Mouse (Mus musculus) neural tube, embryonic 15.5 days (tissue): ENCODE results near the gene Gm48551. TPM values are rescaled to one million over a fixed set of nuclear protein-coding genes. Genes with fewer than 3 reads are reported as not detected.

Source experiments
- ATAC-seq: fragments of 200-750 bp; cut with Nextera tagmentation; 2 replicates; pipeline ENCODE4 v1.8.0; 2017; ENCODE audit warnings: mild to moderate bottlenecking, moderate TSS enrichment, moderate library complexity; ENCODE audit not compliant: low FRiP score
- H3K27ac ChIP-seq: fragments of 300-500 bp; sonication (generic); replicated peaks from 2 replicates; pipeline ENCODE4 v1.5.1; 2015; ENCODE audit warnings: mild to moderate bottlenecking, inconsistent platforms
- H3K27me3 ChIP-seq: fragments of 300-500 bp; sonication (generic); replicated peaks from 2 replicates; pipeline ENCODE4 v1.6.1; 2015; ENCODE audit warnings: inconsistent platforms
- H3K36me3 ChIP-seq: fragments of 300-500 bp; sonication (generic); 2 replicates; pipeline ENCODE4 v1.6.1; 2015; ENCODE audit warnings: inconsistent platforms
- H3K4me1 ChIP-seq: fragments of 300-500 bp; sonication (generic); 2 replicates; pipeline ENCODE4 v1.6.1; 2015; ENCODE audit warnings: inconsistent platforms
- H3K4me2 ChIP-seq: fragments of 300-500 bp; sonication (generic); 2 replicates; pipeline ENCODE4 v1.6.1; 2015; ENCODE audit warnings: inconsistent platforms, mild to moderate bottlenecking, moderate library complexity
- H3K4me3 ChIP-seq: fragments of 300-500 bp; sonication (generic); replicated peaks from 2 replicates; pipeline ENCODE4 v1.5.1; 2015; ENCODE audit warnings: mild to moderate bottlenecking, inconsistent platforms
- H3K9ac ChIP-seq: fragments of 300-500 bp; sonication (generic); replicated peaks from 2 replicates; pipeline ENCODE4 v1.6.1; 2015; ENCODE audit warnings: mild to moderate bottlenecking, inconsistent platforms
- H3K9me3 ChIP-seq: fragments of 300-500 bp; sonication (generic); replicated peaks from 2 replicates; pipeline ENCODE4 v1.6.1; 2016; ENCODE audit warnings: inconsistent platforms
- WGBS: fragments of 180-500 bp; shearing (Covaris S2); methylation state at CpG from one replicate; pipeline ENCODE4 v1.1.7; 2015; ENCODE audit warnings: mixed read lengths; 5-methylcytosine and 5-hydroxymethylcytosine counted together
- polyA plus RNA-seq: library from polyadenylated mRNA; unstranded; fragments of >200 nt; fragmentation: Nextera tagmentation; extraction: Ambion mirVana; gene quantifications from 2 replicates; pipeline ENCODE4 v1.2.1, GENCODE M21; 2015

The Gm48551 gene
- polyA plus RNA-seq, 1 experiment from 2014 or later = 7.2 TPM

DNA sequence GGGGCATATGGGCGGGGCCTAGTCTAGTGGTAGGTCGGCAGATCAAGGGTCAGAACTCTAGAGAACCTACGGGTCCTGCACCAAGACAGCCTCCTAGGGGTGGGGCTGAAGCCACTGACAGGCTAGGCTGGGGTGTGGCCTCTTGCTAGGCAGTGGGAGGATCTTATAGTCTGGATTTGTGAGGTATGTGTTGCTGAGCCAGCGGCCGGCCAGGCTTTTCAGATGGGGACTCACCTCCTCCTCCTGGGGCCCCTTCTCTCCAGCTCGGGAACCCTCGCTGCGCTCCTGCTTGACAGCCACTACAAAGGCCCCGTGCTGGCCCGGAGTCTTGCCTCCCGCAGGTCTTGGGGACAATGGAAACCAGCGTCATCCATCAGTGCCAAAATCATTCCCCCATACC is 35.1 kb upstream of the Gm48551 start:
- Histone ChIP-seq H3K27ac (no peak overlapping the region), H3K27me3 (peaks cover 25% of the 10 kb centered on the region), H3K36me3 (no peaks in the 10 kb centered on the region), H3K9me3 (no peaks in the 10 kb centered on the region), H3K4me1 (peaks cover 29% of the 10 kb centered on the region), H3K9ac (0 out of 2 replicates have a peak overlapping the region, but pooled peaks have one; percentile 29), H3K4me3 (peak overlapping the region; percentile 65), H3K4me2 (peak overlapping the region; percentile 95)
- no peak for ATAC-seq
- WGBS = 5% methylated on average over 12 of the region's 12 CpGs

DNA sequence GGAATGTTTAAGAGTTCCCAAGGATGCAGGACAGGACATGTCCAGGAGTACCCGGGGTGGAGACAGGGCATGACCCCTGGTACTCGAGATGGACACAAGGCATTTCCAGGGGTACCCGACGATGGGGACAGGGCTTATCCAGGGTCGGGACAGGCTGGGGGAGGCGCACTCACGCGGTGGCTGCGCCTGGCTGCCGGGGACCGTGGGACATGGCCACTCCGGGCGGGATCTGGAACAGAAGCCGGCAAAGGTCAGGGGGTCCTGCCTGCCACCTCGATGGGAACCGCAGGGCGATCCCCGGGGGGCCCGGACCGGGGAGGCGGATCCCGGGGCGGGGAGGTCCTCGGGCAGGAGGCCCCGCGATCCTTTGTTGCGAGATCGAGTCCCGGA is 34.3 kb upstream of the Gm48551 start:
- Histone ChIP-seq H3K9me3 (no peaks in the 10 kb centered on the region), H3K9ac (peak overlapping the region; percentile 62), H3K4me1 (peaks cover 29% of the 10 kb centered on the region), H3K27ac (peak overlapping the region; percentile 56), H3K4me3 (peak overlapping the region; percentile 65), H3K27me3 (peaks cover 17% of the 10 kb centered on the region), H3K4me2 (peak overlapping the region; percentile 95), H3K36me3 (no peaks in the 10 kb centered on the region)
- WGBS = 1% methylated on average over 29 of the region's 29 CpGs
- ATAC-seq = peak; percentile 19

DNA sequence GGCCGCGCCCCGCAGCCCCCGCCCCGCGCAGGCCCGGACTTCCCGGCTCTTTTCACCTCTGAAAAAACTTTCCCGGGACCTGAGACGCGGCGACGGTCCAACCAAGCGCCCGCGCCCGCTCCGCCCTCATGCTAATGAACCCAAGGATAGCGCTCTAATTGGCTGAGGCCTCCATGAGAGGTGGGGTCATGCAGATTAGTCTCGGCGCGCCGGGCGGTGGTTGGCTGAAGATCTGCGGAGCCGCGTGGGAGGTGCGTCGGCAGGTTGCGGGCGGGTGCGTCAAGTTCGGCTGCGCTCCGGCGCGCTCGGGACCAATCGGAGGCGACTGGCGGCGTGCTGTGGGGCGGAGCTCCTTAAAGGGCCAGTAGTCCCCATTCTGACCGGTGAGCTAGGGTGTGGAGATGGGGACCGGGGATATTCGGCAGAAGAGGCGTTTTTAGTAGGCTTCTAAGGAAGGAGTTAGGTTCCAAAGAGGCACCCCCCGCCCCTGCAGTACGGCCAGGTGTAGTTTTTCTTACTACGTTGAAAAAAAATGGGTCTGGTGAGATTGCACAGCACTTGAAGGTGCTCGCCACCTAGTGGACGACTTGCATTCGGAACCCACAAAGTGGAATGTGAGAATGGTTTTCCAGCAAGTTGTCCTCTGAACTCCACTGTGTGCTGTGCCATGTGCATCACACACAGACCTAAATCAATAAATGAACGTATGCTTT is 33.8 kb upstream of the Gm48551 start, which contains the start of gene Hmg20b:
Hmg20b (minus strand) TSS at position 130 of the 713 bp plus-strand sequence.
- ATAC-seq = peak; percentile 94

DNA sequence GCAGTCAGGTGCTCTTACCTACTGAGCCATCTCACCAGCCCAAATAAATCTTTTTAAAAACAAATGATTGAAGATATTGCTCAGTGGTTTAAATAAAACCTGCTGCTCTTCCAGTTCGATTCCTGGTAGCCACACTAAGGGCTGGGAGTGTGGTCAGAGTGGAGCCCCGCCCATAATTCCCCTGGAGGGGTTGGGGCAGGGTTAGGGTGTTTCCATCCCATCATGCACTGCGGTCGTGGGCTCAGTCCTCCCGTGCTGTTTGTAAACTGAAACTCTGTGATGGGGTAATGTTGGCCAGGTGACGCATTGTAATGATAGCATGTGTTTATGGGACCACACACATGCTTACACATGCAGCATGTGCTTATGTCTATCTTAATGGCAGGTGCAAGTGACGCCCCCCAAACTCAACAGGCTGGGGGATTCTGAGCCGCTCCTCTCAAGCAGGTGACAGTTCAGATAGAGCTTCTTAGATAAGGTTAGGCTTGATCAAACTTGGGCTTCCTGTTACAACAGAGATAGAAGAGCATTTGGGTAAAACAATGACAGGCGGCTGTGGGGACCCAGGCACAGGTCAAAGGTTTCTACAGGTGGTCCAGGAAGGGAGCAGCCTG is 32.5 kb upstream of the Gm48551 start:
- 25% methylated on average over 9 of the region's 9 CpGs for WGBS
- Histone ChIP-seq H3K4me3 (no peak overlapping the region), H3K36me3 (no peaks in the 10 kb centered on the region), H3K9me3 (no peaks in the 10 kb centered on the region), H3K4me2 (no peak overlapping the region), H3K4me1 (peaks cover 27% of the 10 kb centered on the region), H3K27me3 (peaks cover 11% of the 10 kb centered on the region), H3K27ac (no peak overlapping the region), H3K9ac (no peak overlapping the region)
- no peak for ATAC-seq

More for the DNA sequence above, 33.8 kb upstream of the Gm48551 start, which contains the start of gene Hmg20b:
- H3K27ac ChIP-seq = peak within 1 kb of the TSS; percentile 83
- peak within 1 kb of the TSS; percentile 95 for H3K4me2 ChIP-seq
- H3K4me1 ChIP-seq = peaks cover 29% of the 10 kb centered on the region
- peaks cover 14% of the 10 kb centered on the region for H3K27me3 ChIP-seq
- WGBS = under 1% methylated on average over 54 of the region's 54 CpGs
- no peaks in the 10 kb centered on the region for H3K9me3 ChIP-seq
- peak within 1 kb of the TSS; percentile 65 for H3K4me3 ChIP-seq
- H3K9ac ChIP-seq = peak within 1 kb of the TSS; percentile 62
- no peaks in the 10 kb centered on the region for H3K36me3 ChIP-seq

DNA sequence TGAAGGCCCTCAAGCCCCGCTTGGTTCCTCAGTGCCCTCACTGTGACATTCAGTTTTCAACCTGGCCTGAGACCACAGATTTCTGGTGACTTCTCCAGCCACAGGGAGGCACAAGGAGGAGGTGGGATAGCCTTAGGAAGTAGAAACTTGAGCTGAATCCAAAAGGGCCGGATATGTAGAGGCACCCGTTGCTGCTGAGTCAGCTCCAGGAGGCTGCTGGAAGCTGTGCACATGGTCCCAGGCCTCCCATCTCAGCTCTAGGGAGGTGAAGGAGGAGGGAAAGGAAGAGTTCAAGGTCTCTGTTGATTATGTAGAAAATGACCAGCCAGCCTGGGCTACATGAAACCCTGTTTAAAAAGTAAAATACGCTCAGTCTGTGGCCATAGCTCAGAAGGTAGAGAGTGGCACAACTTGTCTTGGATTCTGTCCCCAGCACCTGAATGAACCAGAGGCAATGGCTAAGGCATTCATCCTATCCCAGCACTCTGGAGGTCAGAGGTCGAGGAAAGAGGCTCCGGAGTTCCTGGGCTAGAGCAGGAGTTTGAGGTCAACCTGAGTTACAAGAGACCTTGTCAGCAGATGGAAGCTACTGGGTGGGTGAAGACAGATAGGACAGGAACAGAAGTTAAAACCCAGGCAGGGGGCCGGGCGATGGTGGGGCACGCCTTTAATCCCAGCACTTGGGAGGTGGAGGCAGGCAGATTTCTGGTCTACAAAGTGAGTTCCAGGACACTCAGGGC is 29.4 kb upstream of the Gm48551 start:
- ATAC-seq = no peak
- Histone ChIP-seq H3K4me3 (no peak overlapping the region), H3K4me1 (peaks cover 34% of the 10 kb centered on the region), H3K9me3 (no peaks in the 10 kb centered on the region), H3K9ac (no peak overlapping the region), H3K4me2 (no peak overlapping the region), H3K36me3 (peaks cover under 1% of the 10 kb centered on the region; the same call in 1 of the 2 replicates), H3K27me3 (no peaks in the 10 kb centered on the region), H3K27ac (no peak overlapping the region)
- 77% methylated on average over 9 of the region's 9 CpGs for WGBS

DNA sequence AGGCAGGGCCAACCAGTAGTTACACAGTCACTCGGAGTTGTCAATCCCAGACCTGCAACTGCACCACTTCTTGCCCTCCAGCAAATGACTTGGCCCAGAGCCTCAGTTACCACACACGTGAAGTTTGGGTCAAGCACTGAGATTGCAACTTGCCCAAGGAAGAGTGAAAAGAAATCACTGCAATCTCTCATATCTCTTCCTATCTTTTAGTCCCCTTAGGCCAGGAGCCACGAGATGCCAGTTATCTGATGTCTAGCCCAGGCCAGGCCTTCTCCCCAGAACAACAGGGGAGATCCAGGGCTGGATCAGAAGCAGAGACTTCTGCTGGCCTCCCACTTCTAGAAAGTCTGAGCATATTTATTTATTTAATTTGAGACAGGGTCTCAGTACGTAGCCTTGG is 28.7 kb upstream of the Gm48551 start:
- ATAC-seq = no peak

DNA sequence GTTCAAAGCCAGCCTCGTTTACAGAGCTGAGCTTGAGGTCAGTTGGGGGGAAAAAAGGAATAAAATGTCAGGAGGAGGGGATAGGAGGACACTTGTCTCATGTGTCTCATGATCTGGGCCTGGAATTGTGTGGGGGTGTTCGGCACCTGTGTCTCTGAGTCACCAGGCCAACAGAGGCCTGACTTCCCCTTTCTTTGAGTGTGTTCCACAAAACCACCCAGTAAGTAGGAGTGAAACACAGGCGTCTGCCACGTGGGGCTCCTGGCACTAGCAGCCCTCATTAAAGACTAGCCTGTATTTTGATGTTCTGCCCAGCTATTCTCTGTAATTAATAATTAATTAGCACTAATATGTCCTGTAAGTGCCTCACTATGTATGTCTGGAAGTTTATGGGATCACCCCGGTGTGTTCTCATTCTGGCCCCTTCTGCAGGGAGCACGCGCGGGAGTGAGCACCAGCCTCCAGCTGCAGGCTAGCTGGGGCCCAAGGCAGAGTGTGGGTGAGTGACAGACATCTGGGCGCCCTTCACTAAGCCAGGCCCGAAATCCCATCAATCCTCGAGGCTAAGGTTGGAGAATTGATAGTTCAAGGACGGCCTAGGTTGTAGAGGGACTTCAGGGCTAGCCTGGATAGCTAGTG is 27.8 kb upstream of the Gm48551 start:
- Histone ChIP-seq H3K4me1 (peaks cover 42% of the 10 kb centered on the region), H3K4me3 (peak overlapping the region; percentile 73; the same call in 1 of the 2 replicates), H3K4me2 (peak overlapping the region; percentile 85), H3K27me3 (no peaks in the 10 kb centered on the region), H3K9ac (peak overlapping the region; percentile 23; the same call in 1 of the 2 replicates), H3K27ac (peak overlapping the region; percentile 9; the same call in 1 of the 2 replicates), H3K9me3 (no peaks in the 10 kb centered on the region), H3K36me3 (peaks cover 5% of the 10 kb centered on the region; the same call in 1 of the 2 replicates)
- 54% methylated on average over 12 of the region's 12 CpGs for WGBS
- no peak for ATAC-seq

More for the DNA sequence above, 28.7 kb upstream of the Gm48551 start:
- peaks cover 37% of the 10 kb centered on the region for H3K4me1 ChIP-seq
- H3K27ac ChIP-seq = no peak overlapping the region
- no peak overlapping the region for H3K9ac ChIP-seq
- no peaks in the 10 kb centered on the region for H3K9me3 ChIP-seq
- H3K36me3 ChIP-seq = peaks cover 5% of the 10 kb centered on the region; the same call in 1 of the 2 replicates
- H3K27me3 ChIP-seq = no peaks in the 10 kb centered on the region
- no peak overlapping the region for H3K4me3 ChIP-seq
- 94% methylated on average over 4 of the region's 4 CpGs for WGBS
- H3K4me2 ChIP-seq = no peak overlapping the region

DNA sequence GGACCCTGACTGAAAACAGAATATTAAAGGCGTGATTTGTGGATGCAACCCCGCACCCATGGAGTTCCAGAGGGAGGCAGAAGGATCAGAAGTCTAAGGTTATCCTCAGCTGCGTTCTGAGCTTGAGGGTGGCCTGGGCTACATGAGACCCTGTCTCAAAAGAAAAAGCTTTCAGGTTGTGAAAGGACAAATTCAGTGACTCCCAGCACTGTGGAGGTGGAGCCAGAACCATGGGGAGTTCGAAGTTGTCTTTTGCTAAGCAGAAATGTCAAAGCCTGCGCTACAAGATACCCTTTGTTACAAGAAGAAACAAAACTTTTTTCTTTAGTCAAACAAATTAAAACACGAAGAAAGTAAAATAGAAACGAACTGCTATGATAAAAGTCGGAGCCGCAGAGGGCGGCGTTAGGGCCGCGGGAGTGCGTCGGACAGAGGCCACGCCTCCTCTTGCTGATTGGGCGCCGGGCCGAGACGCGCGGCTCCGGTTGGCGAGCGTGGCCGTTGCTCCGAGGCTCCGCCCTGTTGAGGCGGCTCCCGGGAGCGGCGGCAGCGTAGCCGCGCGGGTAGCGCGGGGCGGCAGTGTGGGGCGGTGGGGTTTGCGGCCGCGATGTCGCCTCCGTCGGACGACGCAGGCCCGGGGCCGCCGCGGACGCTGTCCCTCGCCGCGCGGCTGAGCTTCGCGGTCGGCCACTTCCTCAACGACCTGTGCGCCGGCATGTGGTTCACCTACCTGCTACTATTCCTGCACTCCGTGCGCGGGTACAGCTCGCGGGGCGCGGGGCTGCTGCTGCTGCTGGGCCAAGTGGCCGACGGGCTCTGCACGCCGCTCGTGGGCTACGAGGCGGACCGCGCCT is 27.0 kb upstream of the Gm48551 start, which contains the start of gene Mfsd12:
Mfsd12 (plus strand) TSS at position 501 of the 854 bp plus-strand sequence.
- H3K27ac ChIP-seq = peak within 1 kb of the TSS; percentile 63
- H3K27me3 ChIP-seq = no peaks in the 10 kb centered on the region
- H3K36me3 ChIP-seq = peaks cover 7% of the 10 kb centered on the region; the same call in 1 of the 2 replicates
- ATAC-seq = peak; percentile 93
- H3K4me1 ChIP-seq = peaks cover 42% of the 10 kb centered on the region
- WGBS = 2% methylated on average over 64 of the region's 79 CpGs
- H3K9ac ChIP-seq = peak within 1 kb of the TSS; percentile 76
- no peaks in the 10 kb centered on the region for H3K9me3 ChIP-seq
- peak within 1 kb of the TSS; percentile 73 for H3K4me3 ChIP-seq
- peak within 1 kb of the TSS; percentile 85 for H3K4me2 ChIP-seq

DNA sequence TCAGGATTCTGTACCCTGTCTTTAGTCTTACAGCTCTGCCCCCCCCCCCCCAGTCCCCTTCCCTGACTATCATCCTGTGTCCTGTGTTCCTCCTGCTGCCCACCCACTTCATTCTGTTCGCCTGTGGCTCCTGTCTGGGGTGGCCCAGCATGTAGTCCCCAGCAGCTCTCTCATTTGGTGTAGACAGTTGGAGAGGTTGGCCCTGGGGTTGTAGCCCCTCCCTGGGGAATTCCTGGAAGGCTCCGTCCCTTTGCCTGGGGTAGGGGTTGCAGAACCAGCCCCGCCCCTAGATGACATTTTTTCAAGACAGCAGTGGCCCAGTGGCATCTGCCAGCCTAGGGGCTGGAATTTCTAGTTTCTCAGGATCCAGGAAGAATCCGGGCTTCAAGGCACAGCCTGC is 26.1 kb upstream of the Gm48551 start:
- WGBS = 36% methylated on average over 4 of the region's 4 CpGs
- Histone ChIP-seq H3K4me1 (peaks cover 42% of the 10 kb centered on the region), H3K27me3 (peaks cover 8% of the 10 kb centered on the region), H3K4me2 (peak overlapping the region; percentile 85), H3K36me3 (peaks cover 15% of the 10 kb centered on the region; the same call in 1 of the 2 replicates), H3K9me3 (no peaks in the 10 kb centered on the region), H3K4me3 (peak overlapping the region; percentile 73), H3K27ac (no peak overlapping the region), H3K9ac (peak overlapping the region; percentile 76)
- ATAC-seq = no peak

DNA sequence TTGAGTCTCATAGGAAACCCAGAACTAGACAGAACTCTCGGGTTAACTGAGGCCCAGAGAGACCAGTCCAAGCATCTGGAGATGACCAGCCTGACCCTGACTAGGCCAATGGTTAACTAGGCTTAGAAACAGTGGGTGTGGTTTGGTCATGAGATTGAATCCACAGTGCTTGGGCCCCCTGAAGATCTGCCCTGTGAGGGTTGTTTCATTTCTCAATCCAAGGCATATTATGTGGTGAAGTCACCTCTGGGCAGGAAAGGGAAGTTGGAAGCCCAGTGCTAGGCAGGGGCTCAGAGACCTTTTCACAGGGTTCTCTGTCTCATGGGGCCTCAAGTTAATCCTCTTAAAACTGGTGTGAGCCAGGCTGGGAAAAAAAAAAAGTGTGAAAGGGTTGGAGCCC is 25.4 kb upstream of the Gm48551 start:
- WGBS = 68% methylated on average over 1 of the region's 1 CpGs
- ATAC-seq = no peak
- peak overlapping the region; percentile 85 for H3K4me2 ChIP-seq
- peaks cover 15% of the 10 kb centered on the region for H3K27me3 ChIP-seq
- H3K9ac ChIP-seq = no peak overlapping the region
- H3K9me3 ChIP-seq = no peaks in the 10 kb centered on the region
- H3K4me1 ChIP-seq = peaks cover 47% of the 10 kb centered on the region
- H3K36me3 ChIP-seq = peaks cover 15% of the 10 kb centered on the region; the same call in 1 of the 2 replicates
- 0 out of 2 replicates have a peak overlapping the region, but pooled peaks have one; percentile 73 for H3K4me3 ChIP-seq
- H3K27ac ChIP-seq = no peak overlapping the region
